Mouse (Mus musculus): ENCODE results near the gene Cdk14.

The Cdk14 gene

GRCm38 (mm10) chr5:5185987-5186742 is 233.9 kb downstream of the Cdk14 start:
- no peak for DNase-seq (ENCODE audit: low read depth, low spot score)

DNA sequence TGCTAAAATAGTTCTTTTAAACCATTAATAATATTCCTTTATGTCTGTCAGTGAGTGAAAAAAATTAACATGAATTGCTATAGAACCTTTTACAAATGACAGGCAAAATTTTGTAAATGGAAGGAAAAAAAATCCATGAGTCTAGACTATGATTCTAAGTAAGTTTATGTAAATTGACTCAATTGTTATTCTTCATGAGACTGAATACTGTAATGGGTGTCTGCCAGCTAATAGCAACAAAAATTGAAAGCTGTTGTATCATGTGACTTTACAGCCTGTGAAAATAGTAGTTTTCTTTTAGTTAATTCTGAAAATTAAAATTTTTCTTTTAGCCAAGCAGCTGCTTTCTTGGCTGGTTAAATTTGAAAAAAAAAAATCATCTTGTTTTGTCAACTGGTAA is 234.6 kb downstream of the Cdk14 start:
- DNase-seq (ENCODE audit: low read depth, low spot score) = no peak

DNA sequence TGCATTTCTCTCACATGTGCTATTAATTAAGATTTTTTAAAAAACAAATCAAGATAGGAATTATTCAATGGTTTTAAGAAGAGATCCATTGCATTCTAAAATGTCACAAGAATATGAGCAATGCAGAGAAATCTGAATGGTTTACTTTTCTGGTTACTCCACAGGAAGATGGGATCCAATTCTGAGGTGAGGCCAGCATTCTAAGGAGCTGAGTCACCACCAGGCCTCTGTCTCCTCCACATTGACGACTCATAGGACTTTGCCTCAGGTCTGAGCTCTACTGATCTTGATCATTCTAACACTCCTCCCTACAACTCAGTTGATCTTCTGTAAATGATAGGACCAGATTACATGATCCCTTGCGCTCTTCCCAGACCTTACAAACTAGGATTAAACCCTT is 239.4 kb downstream of the Cdk14 start:
- no peak for DNase-seq (ENCODE audit: low read depth, low spot score)

DNA sequence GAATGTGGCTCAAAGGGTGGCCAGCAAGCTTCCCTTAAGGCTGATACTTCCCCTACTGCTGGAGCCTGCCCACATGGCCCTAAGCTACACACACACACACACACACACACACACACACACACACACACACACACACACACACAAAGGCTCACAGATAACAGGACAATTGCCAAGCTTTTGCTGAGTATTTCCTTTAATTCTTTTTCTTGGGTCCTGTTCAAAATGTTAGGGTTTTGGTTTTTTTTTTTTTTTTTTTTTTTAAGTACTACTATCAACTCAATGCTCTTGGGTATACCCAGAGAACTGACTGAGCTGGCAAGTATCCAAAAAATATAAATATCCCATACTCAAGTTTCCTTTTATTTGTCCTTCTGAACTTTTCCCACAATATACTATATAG is 239.8 kb downstream of the Cdk14 start:
- no peak for DNase-seq (ENCODE audit: low read depth, low spot score)

GRCm38 (mm10) chr5:5176052-5176451 is 244.1 kb downstream of the Cdk14 start:
- DNase-seq (ENCODE audit: low read depth, low spot score) = no peak

DNA sequence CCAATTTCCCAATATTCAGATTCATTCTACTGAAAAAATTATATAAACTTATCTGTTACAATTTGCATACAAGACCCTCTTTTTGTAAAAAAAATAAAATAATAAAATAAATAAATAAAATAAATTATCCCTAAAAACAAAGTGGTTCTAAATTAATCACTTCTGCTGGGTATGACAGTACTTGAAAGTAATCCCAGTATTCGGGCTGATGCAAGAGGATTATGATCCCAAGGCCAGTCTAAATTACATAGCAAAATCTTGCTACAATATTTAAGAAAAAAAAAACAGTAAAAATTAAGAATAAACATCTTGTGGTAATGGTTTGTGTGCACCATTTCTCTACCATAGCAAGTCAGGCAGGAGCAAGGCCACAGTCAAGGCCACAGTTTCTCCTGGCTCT is 244.5 kb downstream of the Cdk14 start:
- DNase-seq (ENCODE audit: low read depth, low spot score) = no peak

DNA sequence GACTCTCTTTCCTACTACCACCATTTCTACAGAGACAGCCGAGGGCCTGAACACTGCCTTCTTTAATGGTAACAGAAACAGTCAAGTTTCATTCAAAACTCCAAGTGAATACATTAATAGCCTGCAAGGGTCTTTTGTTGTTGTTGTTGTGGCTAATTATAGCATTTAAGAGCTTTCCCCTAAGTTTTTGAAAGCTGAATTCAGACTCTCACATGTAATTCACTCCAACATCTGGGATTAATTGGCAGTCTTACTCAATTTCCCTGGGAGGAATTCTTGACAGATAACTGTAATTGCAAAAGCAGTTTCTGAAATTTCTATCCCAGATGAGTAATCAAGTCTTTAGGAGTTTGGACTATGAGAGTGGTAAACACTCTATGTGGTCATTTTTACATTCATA is 245.0 kb downstream of the Cdk14 start:
- DNase-seq (ENCODE audit: low read depth, low spot score) = no peak

DNA sequence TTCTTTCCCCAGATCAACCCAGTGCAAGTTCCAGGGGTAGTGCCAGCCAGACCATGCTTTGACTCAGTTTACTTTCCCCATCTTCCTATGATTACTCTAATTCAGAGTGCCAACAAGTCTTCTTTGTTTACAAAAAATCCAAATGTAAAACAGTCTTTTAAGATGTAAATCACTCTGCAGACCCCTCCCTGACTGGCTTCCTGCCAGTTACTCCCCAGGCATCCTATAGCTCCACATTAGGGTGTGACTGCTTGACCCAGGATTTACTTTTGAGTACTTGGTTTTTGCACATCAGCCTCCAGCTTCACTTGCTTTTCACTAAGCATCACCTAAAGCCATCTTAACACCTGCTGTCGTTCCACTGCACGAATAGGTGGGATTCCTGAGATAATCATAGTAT is 254.0 kb downstream of the Cdk14 start:
- DNase-seq (ENCODE audit: low read depth, low spot score) = no peak

GRCm38 (mm10) chr5:5164326-5164725 is 255.8 kb downstream of the Cdk14 start:
- no peak for DNase-seq (ENCODE audit: low read depth, low spot score)

- DNase-seq (ENCODE audit: low read depth, low spot score) = no peak
Measured at GRCm38 (mm10) chr5:5163823-5164222, 256.3 kb downstream of the Cdk14 start.

GRCm38 (mm10) chr5:5159521-5159920 is 260.6 kb downstream of the Cdk14 start:
- DNase-seq (ENCODE audit: low read depth, low spot score) = no peak

GRCm38 (mm10) chr5:5139855-5140254 is 280.3 kb downstream of the Cdk14 start:
- no peak for DNase-seq (ENCODE audit: low read depth, low spot score)

DNA sequence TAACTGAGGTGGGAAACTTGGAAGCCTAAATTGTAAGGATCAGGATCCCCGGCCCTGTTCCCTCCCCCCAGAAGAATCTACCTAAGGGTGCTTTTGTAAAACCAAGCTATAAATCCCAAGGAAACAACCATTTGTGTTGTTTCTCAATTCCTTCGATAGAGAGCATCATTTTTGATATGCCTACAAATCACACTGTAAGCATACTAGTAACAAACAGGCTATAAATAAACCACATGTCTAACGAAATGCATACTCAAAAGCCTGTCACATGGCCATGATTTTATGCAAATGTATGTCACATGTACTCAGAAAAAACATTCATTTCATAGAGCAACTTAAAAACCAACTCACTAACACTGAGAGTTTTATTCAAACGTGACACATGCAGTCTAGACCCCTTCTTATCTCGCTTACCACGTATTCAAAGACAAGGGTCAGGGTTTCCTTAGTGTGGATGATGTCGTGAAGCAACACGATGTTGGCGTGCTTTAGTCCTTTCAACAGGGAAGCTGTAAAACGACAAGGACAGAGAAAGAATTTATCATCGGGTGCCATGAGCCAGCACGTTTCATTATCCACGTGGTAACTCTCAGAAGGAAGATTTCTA is 285.1 kb downstream of the Cdk14 start:
- DNase-seq (ENCODE audit: low read depth, low spot score) = no peak

GRCm38 (mm10) chr5:5134143-5134904 is 285.8 kb downstream of the Cdk14 start:
- DNase-seq (ENCODE audit: low read depth, low spot score) = no peak

- DNase-seq (ENCODE audit: low read depth, low spot score) = no peak
Measured at GRCm38 (mm10) chr5:5128852-5129251, 291.3 kb downstream of the Cdk14 start.

GRCm38 (mm10) chr5:5124645-5125044 is 295.5 kb downstream of the Cdk14 start:
- no peak for DNase-seq (ENCODE audit: low read depth, low spot score)

DNA sequence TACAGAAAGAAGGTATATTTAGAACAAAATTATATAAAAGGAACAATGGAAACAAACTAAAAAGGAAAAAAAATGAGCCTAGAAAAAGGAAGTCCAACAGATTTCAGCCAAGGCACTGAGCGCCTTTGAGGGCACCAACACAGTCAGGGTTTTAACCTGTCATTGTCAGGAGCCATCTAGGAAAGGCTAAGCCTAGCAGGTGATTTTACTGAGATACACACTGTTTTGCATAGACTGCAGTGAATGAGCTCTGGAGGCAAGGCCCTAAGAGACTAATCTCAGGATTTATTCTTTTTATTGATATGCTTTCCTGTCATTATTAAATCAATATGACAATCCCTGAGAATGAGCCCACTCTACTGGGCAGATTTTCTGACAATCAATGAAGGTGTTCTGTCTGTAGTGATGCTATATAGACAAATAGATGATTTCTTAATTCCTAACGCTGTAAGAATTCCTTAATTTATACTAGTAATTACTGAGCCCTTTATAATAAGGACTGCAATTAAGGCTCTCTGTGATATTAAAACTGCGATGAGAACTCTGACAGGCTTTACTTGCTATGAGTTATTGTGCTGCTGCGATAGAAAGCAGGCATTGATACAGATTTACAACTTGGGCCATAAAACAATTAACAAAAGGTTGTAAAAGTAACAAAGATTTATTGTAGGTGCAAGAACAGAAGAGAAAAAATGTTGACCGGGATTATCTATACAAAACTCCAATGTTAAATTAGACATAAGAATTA is 303.2 kb downstream of the Cdk14 start:
- DNase-seq (ENCODE audit: low read depth, low spot score) = no peak

DNA sequence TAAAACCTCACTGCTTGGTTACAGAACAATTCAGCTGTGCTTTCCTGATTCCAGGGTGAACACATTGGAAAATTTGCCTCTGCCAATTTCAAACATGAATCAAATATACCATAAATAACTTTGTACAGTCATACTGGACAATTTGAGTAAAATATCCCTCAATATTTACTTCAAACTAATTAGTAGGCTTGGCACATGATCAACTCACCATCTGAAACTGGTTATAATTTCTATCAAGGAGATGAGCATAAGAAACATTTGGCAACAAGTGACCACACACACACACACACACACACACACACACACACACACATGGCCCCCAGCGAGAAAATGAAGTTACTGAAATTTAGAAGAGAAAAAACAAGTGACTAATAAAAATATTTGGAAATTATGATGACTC is 304.6 kb downstream of the Cdk14 start:
- no peak for DNase-seq (ENCODE audit: low read depth, low spot score)

GRCm38 (mm10) chr5:5109621-5110020 is 310.5 kb downstream of the Cdk14 start:
- no peak for DNase-seq (ENCODE audit: low read depth, low spot score)

- no peak for DNase-seq (ENCODE audit: low read depth, low spot score)
Measured at GRCm38 (mm10) chr5:5109017-5109416, 311.1 kb downstream of the Cdk14 start.

DNA sequence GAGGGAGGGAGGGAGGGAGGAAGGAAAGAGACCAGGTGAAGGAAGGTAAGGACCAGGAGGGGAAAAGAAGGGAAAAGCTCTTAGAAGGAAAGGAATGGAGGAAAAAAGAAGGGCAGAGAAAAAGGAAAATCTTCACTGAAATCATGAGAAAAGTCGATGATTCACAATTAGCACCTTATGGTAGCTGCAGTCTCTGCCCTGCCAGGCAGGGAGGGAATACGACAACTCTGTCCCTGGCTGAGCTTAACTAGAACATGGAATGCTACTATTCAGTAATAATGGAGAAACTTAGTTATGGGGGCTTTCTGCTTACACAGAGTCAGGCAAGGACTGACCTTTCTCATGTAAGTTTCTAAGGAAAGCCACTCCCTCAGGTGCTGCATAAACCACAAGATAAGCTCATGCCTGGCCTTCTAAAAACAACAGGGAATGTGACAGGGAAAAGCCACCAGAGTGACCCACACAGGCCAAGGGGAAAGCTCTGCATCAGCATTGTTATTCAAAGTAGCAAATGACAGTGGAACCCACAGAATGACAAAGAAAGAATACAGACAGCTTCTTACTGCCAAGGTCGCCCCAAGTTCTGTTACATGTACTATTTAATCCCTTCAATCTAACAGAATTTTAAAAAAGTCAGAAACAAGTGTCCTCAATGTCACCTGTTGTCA is 323.7 kb downstream of the Cdk14 start:
- DNase-seq (ENCODE audit: low read depth, low spot score) = no peak

- DNase-seq (ENCODE audit: low read depth, low spot score) = no peak
Measured at GRCm38 (mm10) chr5:5092736-5093135, 327.4 kb downstream of the Cdk14 start.
